Mouse (Mus musculus): ENCODE data around the gene Crebl2.

DNA sequence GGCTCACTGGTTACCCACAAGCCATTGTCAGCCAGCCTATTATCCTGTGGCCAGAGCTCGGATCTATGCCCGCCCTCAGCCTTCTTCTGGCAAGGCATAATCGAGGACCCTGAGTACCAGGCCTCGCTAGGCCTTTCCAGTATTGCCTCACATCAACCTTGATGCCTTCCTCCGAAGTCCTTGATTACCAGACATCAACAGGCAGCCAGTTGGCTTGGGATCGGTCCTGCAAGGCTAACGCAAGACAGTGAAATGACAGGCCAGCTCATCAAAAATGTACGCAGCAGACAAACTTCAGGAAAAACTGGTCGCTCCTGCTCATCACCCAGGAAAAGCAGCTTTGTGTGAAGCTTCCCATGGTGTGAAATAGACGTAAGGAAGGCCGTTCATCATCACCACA is 22.2 kb upstream of the Crebl2 start:
- TF ChIP-seq CTCF (IDR thresholded peaks at IDR 0.05; ENCODE audit: low read depth) = no peak
- TF ChIP-seq EP300 (IDR thresholded peaks at IDR 0.05; ENCODE audit: low read depth) = no peak
